Mouse (Mus musculus) thymus, adult 2 months (tissue): ENCODE data around the gene Cd5.

Source experiments
- CTCF ChIP-seq: fragments of 200-500 bp; IDR thresholded peaks from 2 replicates; pipeline ENCODE4 v1.5.1; 2012; ENCODE audit warnings: mild to moderate bottlenecking, control low read depth, low read length, moderate library complexity, borderline replicate concordance; ENCODE audit not compliant: control insufficient read depth, poor library complexity, insufficient read depth; ENCODE audit errors: extremely low read depth
- POLR2A ChIP-seq: fragments of 200-500 bp; IDR thresholded peaks from 2 replicates; pipeline ENCODE4 v1.6.1; 2012; ENCODE audit warnings: mild to moderate bottlenecking, low read length, control low read depth, moderate library complexity; ENCODE audit not compliant: control insufficient read depth, poor library complexity, insufficient read depth; ENCODE audit errors: extremely low read depth

DNA sequence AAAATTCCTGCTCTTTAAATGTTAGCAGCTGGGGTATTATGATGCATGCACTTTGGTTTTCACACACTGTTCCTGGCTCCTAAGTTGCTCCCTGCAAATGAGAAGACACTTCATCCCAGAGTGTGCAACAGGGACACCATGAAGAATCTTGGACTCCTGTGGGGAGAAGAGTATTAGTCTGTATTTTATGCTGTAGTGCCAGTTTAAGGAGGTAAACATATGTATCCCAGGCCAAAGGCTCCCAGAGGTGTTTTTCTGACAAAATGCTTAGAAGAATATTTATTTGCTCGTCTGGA is 60.1 kb downstream of the Cd5 start:
- TF ChIP-seq POLR2A (no peak), CTCF (no peak)
